Mouse (Mus musculus) stomach, embryonic 14.5 days (tissue): ENCODE data around the gene Snx18. TPM values are rescaled to one million over a fixed set of nuclear protein-coding genes. Genes with fewer than 3 reads are reported as not detected.

ENCODE experiments used
- ATAC-seq: fragments of 200-750 bp; cut with Nextera tagmentation; 2 replicates; pipeline ENCODE4 v1.8.0; 2017; ENCODE audit warnings: low read depth, moderate TSS enrichment; ENCODE audit not compliant: insufficient number of reproducible peaks, insufficient read depth, low FRiP score
- H3K27ac ChIP-seq: fragments of 300-500 bp; sonication (generic); 2 replicates; pipeline ENCODE4 v1.5.1; 2014; ENCODE audit warnings: mild to moderate bottlenecking, low read length, moderate library complexity, mixed read lengths
- H3K27me3 ChIP-seq: fragments of 300-500 bp; sonication (generic); 2 replicates; pipeline ENCODE4 v1.6.1; 2014; ENCODE audit warnings: low read length, control low read depth, mixed read lengths; ENCODE audit not compliant: control insufficient read depth, insufficient read depth
- H3K36me3 ChIP-seq: fragments of 300-500 bp; sonication (generic); 2 replicates; pipeline ENCODE4 v1.6.1; 2014; ENCODE audit warnings: mild to moderate bottlenecking, control low read depth, low read length, moderate library complexity, mixed read lengths; ENCODE audit not compliant: control insufficient read depth, insufficient read depth
- H3K4me1 ChIP-seq: fragments of 300-500 bp; sonication (generic); 2 replicates; pipeline ENCODE4 v1.6.1; 2014; ENCODE audit warnings: low read length, control low read depth, mixed read lengths; ENCODE audit not compliant: control insufficient read depth, insufficient read depth
- H3K4me2 ChIP-seq: fragments of 300-500 bp; sonication (generic); replicated peaks from 2 replicates; pipeline ENCODE4 v1.6.1; 2014; ENCODE audit warnings: low read depth, low read length, control low read depth
- H3K4me3 ChIP-seq: fragments of 300-500 bp; sonication (generic); 2 replicates; pipeline ENCODE4 v1.5.1; 2014; ENCODE audit warnings: low read depth, low read length, control low read depth
- H3K9ac ChIP-seq: fragments of 300-500 bp; sonication (generic); replicated peaks from 2 replicates; pipeline ENCODE4 v1.6.1; 2014; ENCODE audit warnings: low read depth, mild to moderate bottlenecking, control low read depth, low read length, moderate library complexity, mixed read lengths
- H3K9me3 ChIP-seq: fragments of 300-500 bp; sonication (generic); 2 replicates; pipeline ENCODE4 v1.6.1; 2016; ENCODE audit warnings: low read depth, low read length, control low read depth; ENCODE audit not compliant: control insufficient read depth
- WGBS: fragments of 180-500 bp; shearing (Covaris S2); extraction: QIAGEN DNeasy Blood & Tissue Kit; methylation state at CpG from one replicate; pipeline ENCODE4 v1.1.7; 2014; 5-methylcytosine and 5-hydroxymethylcytosine counted together
- polyA plus RNA-seq: library from polyadenylated mRNA; unstranded; fragments of >200 nt; fragmentation: Nextera tagmentation; extraction: Ambion mirVana; gene quantifications from 2 replicates; pipeline ENCODE4 v1.2.1, GENCODE M21; 2014

Gene Snx18
- polyA plus RNA-seq, 1 experiment from 2014 or later = 28.1 TPM

- Histone ChIP-seq H3K4me1 (peaks cover 46% of the 10 kb centered on the region), H3K36me3 (no peaks in the 10 kb centered on the region), H3K4me2 (no peak overlapping the region), H3K4me3 (no peak overlapping the region), H3K27me3 (no peaks in the 10 kb centered on the region), H3K27ac (no peak overlapping the region), H3K9ac (no peak overlapping the region), H3K9me3 (no peaks in the 10 kb centered on the region)
- ATAC-seq = no peak
- WGBS = 90% methylated on average over 10 of the region's 10 CpGs
Observed at GRCm38 (mm10) chr13:113605693-113606092, 12.7 kb downstream of the Snx18 start.

DNA sequence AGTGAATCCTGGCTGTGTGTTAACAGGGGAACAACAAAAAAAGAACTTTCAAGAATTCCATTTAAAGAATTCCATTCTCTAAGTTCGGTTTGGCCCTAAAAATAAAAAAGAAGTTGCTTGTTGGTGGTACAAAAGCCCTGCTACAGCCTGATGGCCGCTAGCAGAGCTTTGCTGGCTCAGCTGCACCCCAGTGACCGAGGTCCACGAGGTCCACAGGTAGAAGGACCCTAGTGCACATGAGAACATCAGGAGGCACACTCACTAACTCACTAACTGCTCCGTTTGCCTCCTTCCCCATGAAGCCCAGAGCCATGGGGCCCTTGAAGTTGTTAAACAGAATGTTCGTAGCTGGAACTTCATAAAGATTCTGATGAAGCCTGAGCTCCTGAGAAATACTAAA lies 14.0 kb downstream of the Snx18 start:
- H3K4me3 ChIP-seq = no peak overlapping the region
- no peaks in the 10 kb centered on the region for H3K36me3 ChIP-seq
- peaks cover 38% of the 10 kb centered on the region for H3K4me1 ChIP-seq
- no peak overlapping the region for H3K27ac ChIP-seq
- H3K4me2 ChIP-seq = no peak overlapping the region
- ATAC-seq = no peak
- 67% methylated on average over 6 of the region's 6 CpGs for WGBS
- H3K27me3 ChIP-seq = no peaks in the 10 kb centered on the region
- no peak overlapping the region for H3K9ac ChIP-seq
- H3K9me3 ChIP-seq = no peaks in the 10 kb centered on the region

GRCm38 (mm10) chr13:113602882-113603342 lies 15.5 kb downstream of the Snx18 start:
- H3K4me1 ChIP-seq = peaks cover 33% of the 10 kb centered on the region
- H3K36me3 ChIP-seq = no peaks in the 10 kb centered on the region
- peak overlapping the region; percentile 24 for H3K4me2 ChIP-seq
- peak; percentile 83 for ATAC-seq
- H3K4me3 ChIP-seq = no peak overlapping the region
- peak overlapping the region; percentile 56; the same call in 1 of the 2 replicates for H3K27ac ChIP-seq
- H3K9ac ChIP-seq = no peak overlapping the region
- H3K9me3 ChIP-seq = no peaks in the 10 kb centered on the region
- 63% methylated on average over 17 of the region's 17 CpGs for WGBS
- no peaks in the 10 kb centered on the region for H3K27me3 ChIP-seq

DNA sequence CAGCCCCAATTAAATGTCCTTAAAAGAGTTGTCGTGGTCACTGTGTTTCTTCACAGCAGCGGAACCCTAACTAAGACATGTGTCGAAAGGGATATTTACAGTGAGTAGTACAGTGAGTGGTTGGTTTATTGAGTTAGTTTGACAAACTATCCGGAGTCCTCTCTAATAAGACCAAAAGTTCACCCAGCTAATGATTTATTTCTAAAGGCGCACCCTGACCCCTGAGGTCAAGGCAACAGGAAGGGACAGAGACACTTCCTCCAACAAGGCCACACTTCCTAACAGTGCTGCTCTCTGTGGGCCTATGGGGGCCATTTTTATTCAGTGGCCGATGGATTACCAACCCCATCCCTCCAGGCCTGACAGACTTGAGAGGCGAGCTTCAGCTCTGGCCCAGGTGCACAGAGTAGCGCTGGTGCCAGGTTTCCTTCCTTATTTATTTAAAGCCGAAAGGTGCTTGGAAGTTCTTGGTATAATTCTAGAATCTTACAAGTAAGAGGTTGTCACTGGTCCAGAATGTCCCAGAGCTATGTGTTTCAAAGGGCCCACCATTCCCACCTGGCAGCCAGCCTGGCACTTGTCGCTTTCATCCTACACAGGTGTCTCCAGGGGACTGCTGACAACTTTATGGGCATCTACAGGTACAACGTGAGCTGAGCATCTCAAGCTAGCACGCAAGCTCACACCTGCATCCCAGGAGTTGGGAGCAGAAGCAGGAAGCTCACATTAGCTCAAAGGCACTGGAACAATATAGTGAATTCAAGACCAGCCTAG lies 16.3 kb downstream of the Snx18 start:
- H3K27me3 ChIP-seq = no peaks in the 10 kb centered on the region
- no peaks in the 10 kb centered on the region for H3K9me3 ChIP-seq
- 87% methylated on average over 12 of the region's 12 CpGs for WGBS
- H3K9ac ChIP-seq = no peak overlapping the region
- no peak for ATAC-seq
- no peak overlapping the region for H3K4me2 ChIP-seq
- H3K4me1 ChIP-seq = peaks cover 36% of the 10 kb centered on the region
- H3K36me3 ChIP-seq = no peaks in the 10 kb centered on the region
- H3K4me3 ChIP-seq = no peak overlapping the region
- peak overlapping the region; percentile 52; the same call in 1 of the 2 replicates for H3K27ac ChIP-seq

GRCm38 (mm10) chr13:113600531-113601463 lies 17.6 kb downstream of the Snx18 start:
- no peak overlapping the region for H3K9ac ChIP-seq
- H3K4me3 ChIP-seq = no peak overlapping the region
- no peaks in the 10 kb centered on the region for H3K9me3 ChIP-seq
- 88% methylated on average over 18 of the region's 18 CpGs for WGBS
- no peak overlapping the region for H3K4me2 ChIP-seq
- no peaks in the 10 kb centered on the region for H3K36me3 ChIP-seq
- H3K4me1 ChIP-seq = peaks cover 39% of the 10 kb centered on the region
- no peak for ATAC-seq
- H3K27me3 ChIP-seq = no peaks in the 10 kb centered on the region
- no peak overlapping the region for H3K27ac ChIP-seq

DNA sequence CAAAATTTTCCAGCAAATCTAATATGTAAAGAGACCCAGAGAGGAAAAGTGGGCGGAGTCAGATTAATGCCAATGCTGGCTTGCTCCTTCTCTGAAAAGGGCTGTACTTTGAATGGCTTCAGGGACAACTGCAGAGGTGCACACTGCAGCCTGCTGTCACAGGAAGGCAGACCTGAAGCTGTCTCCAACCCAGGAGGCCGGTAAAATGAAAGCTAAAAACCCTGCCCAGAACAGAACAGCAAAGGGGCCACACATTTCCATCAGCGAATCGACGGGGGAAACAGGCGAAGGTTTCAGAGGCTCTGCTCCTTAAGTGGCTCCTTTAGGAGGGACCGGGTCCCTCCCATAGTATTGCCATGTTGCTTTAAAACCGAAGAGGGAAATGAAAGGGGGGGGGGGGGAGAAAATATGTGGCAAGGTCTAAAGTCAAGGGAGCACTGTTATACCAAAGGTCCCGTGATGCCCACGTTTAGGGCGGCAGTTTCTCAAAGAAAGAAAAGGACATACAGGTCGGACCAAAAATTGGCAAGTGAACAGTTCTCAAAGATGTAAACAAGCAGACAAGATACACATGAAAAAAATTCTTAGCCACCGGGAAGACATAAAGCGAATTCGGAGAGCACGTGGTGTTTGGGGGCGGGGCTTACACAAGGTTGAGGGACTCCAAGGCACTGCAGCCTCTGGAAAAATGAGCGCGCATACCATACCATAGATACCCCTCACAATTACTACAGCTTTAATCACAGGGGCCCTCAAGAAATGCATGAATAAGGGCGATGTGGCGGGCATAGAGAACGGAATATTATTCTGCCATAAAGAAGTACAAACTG lies 18.4 kb downstream of the Snx18 start:
- 89% methylated on average over 22 of the region's 22 CpGs for WGBS
- peaks cover 46% of the 10 kb centered on the region for H3K4me1 ChIP-seq
- no peak overlapping the region for H3K27ac ChIP-seq
- H3K36me3 ChIP-seq = no peaks in the 10 kb centered on the region
- H3K27me3 ChIP-seq = no peaks in the 10 kb centered on the region
- no peak overlapping the region for H3K9ac ChIP-seq
- H3K9me3 ChIP-seq = no peaks in the 10 kb centered on the region
- ATAC-seq = no peak
- no peak overlapping the region for H3K4me2 ChIP-seq
- H3K4me3 ChIP-seq = no peak overlapping the region

- Histone ChIP-seq H3K27me3 (no peaks in the 10 kb centered on the region), H3K4me1 (peaks cover 42% of the 10 kb centered on the region), H3K4me3 (no peak overlapping the region), H3K36me3 (no peaks in the 10 kb centered on the region; the same call in 1 of the 2 replicates), H3K4me2 (no peak overlapping the region), H3K9me3 (no peaks in the 10 kb centered on the region), H3K9ac (no peak overlapping the region), H3K27ac (no peak overlapping the region)
- ATAC-seq = no peak
- WGBS = 74% methylated on average over 10 of the region's 10 CpGs
Observed at GRCm38 (mm10) chr13:113597616-113598015, 20.7 kb downstream of the Snx18 start.
